Mouse (Mus musculus) midbrain, postnatal 0 days (tissue): ENCODE measurements around the gene Fbxw21. TPM values are rescaled to one million over a fixed set of nuclear protein-coding genes. Genes with fewer than 3 reads are reported as not detected.
A peak's percentile ranks its signal among the peaks of the same experiment; 100 is the strongest.
"Not testable (repeated sequence)": the region's sequence is repeated elsewhere in the genome, so short reads cannot be mapped to it uniquely, and the experiment has no call there.

Experiments used
- ATAC-seq: fragments of 200-750 bp; cut with Nextera tagmentation; 2 replicates; pipeline ENCODE4 v1.8.0; 2017; ENCODE audit warnings: moderate number of reproducible peaks, mild to moderate bottlenecking, moderate TSS enrichment, moderate library complexity; ENCODE audit not compliant: low FRiP score
- DNase-seq: peaks from one replicate; pipeline ENCODE4 v3.0.0-alpha.2; 2015; ENCODE audit warnings: low spot score
- H3K27ac ChIP-seq: fragments of 300-500 bp; sonication (generic); 2 replicates; pipeline ENCODE4 v1.5.1; 2014; ENCODE audit warnings: low read depth, mild to moderate bottlenecking, low read length, mixed read lengths
- H3K27me3 ChIP-seq: fragments of 300-500 bp; sonication (generic); 2 replicates; pipeline ENCODE4 v1.6.1; 2014; ENCODE audit warnings: low read length, control low read depth, mixed read lengths; ENCODE audit not compliant: insufficient read depth
- H3K36me3 ChIP-seq: fragments of 300-500 bp; sonication (generic); 2 replicates; pipeline ENCODE4 v1.6.1; 2014; ENCODE audit warnings: low read length, control low read depth, mixed read lengths; ENCODE audit not compliant: insufficient read depth
- H3K4me1 ChIP-seq: fragments of 300-500 bp; sonication (generic); 2 replicates; pipeline ENCODE4 v1.6.1; 2014; ENCODE audit warnings: mild to moderate bottlenecking, control low read depth, antibody characterized with exemption, low read length, mixed read lengths; ENCODE audit not compliant: insufficient read depth
- H3K4me2 ChIP-seq: fragments of 300-500 bp; sonication (generic); 2 replicates; pipeline ENCODE4 v1.6.1; 2014; ENCODE audit warnings: low read depth, mild to moderate bottlenecking, low read length, mixed read lengths; ENCODE audit not compliant: poor library complexity, severe bottlenecking
- H3K4me3 ChIP-seq: fragments of 300-500 bp; sonication (generic); 2 replicates; pipeline ENCODE4 v1.5.1; 2014; ENCODE audit warnings: low read depth, mild to moderate bottlenecking, low read length, moderate library complexity
- H3K9ac ChIP-seq: fragments of 300-500 bp; sonication (generic); replicated peaks from 2 replicates; pipeline ENCODE4 v1.6.1; 2014; ENCODE audit warnings: mild to moderate bottlenecking, low read length, moderate library complexity, mixed read lengths; ENCODE audit not compliant: poor library complexity, severe bottlenecking
- H3K9me3 ChIP-seq: fragments of 300-500 bp; sonication (generic); 2 replicates; pipeline ENCODE4 v1.6.1; 2016; ENCODE audit warnings: low read length, control low read depth
- CTCF ChIP-seq: IDR thresholded peaks from 2 replicates; pipeline ENCODE4 v1.5.1; 2016; ENCODE audit warnings: antibody characterized with exemption, mild to moderate bottlenecking
- WGBS: fragments of 180-500 bp; shearing (Covaris S2); extraction: QIAGEN DNeasy Blood & Tissue Kit; methylation state at CpG from one replicate; pipeline ENCODE4 v1.1.7; 2014; 5-methylcytosine and 5-hydroxymethylcytosine counted together
- polyA plus RNA-seq: library from polyadenylated mRNA; unstranded; fragments of >200 nt; fragmentation: Nextera tagmentation; extraction: Ambion mirVana; gene quantifications from 2 replicates; pipeline ENCODE4 v1.2.1, GENCODE M21; 2015
- total RNA-seq: library from RNA; depleted of rRNA; stranded (reverse); fragments of >200 nt; gene quantifications from 2 replicates; pipeline ENCODE4 v1.2.3, GENCODE M21; 2014; rRNA removed

The Fbxw21 gene
- not detected in 2 replicates for total RNA-seq
- polyA plus RNA-seq = not detected in 2 replicates

- DNase-seq = no peak
- TF ChIP-seq CTCF = no peak
- 68% methylated on average over 3 of the region's 3 CpGs for WGBS
- ATAC-seq = no peak
- Histone ChIP-seq H3K27me3 (no peaks in the 10 kb centered on the region), H3K27ac (no peak within 1 kb of the TSS), H3K4me3 (no peak within 1 kb of the TSS), H3K4me2 (no peak within 1 kb of the TSS), H3K9me3 (no peaks in the 10 kb centered on the region), H3K36me3 (no peaks in the 10 kb centered on the region), H3K9ac (no peak within 1 kb of the TSS), H3K4me1 (no peaks in the 10 kb centered on the region)
These were observed at the start of gene Fbxw21 for GRCm38 (mm10) chr9:109161941-109162340. Fbxw21 (minus strand) TSS chr9:109162041.

GRCm38 (mm10) chr9:109201347-109201746 is 39.5 kb upstream of the Fbxw21 start:
- H3K4me2 ChIP-seq, H3K27ac ChIP-seq, H3K9ac ChIP-seq, H3K4me1 ChIP-seq, H3K36me3 ChIP-seq, H3K27me3 ChIP-seq, H3K4me3 ChIP-seq, ATAC-seq, H3K9me3 ChIP-seq: not testable (repeated sequence)
- DNase-seq = peak; percentile 1
- 33% methylated on average over 1 of the region's 1 CpGs for WGBS

DNA sequence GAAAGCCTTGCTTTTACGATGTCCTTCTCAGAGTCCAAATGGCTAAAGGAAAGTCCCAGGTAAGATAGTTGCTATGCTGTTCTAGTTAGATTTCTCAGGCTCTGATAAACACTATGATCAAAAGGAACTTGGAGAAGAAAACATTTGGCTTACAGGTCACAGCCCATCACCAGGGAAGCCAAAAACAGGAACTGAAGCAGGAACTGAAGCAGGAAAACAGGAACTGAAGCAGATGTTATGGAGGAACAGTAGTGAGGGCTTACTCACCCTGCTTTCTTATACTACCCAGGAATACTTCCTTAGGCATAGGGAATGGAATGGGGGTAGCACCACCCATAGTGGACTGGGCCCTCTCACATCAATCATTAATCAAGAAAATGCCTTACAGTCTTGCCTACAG is 38.5 kb upstream of the Fbxw21 start:
- H3K9ac ChIP-seq = no peak overlapping the region
- no peaks in the 10 kb centered on the region for H3K36me3 ChIP-seq
- TF ChIP-seq CTCF = no peak
- ATAC-seq (no peak), DNase-seq (no peak)
- no peaks in the 10 kb centered on the region for H3K9me3 ChIP-seq
- H3K4me2 ChIP-seq = no peak overlapping the region
- no peaks in the 10 kb centered on the region for H3K4me1 ChIP-seq
- H3K4me3 ChIP-seq = no peak overlapping the region
- H3K27me3 ChIP-seq = no peaks in the 10 kb centered on the region
- H3K27ac ChIP-seq = no peak overlapping the region
- 88% methylated on average over 1 of the region's 1 CpGs for WGBS

GRCm38 (mm10) chr9:109199353-109199752 is 37.5 kb upstream of the Fbxw21 start:
- Histone ChIP-seq H3K9me3 (no peaks in the 10 kb centered on the region), H3K36me3 (no peaks in the 10 kb centered on the region), H3K27ac (no peak overlapping the region), H3K4me3 (no peak overlapping the region), H3K9ac (no peak overlapping the region), H3K4me1 (no peaks in the 10 kb centered on the region), H3K27me3 (no peaks in the 10 kb centered on the region), H3K4me2 (no peak overlapping the region)
- TF ChIP-seq CTCF = no peak
- 83% methylated on average over 1 of the region's 1 CpGs for WGBS
- DNase-seq (no peak), ATAC-seq (no peak)

DNA sequence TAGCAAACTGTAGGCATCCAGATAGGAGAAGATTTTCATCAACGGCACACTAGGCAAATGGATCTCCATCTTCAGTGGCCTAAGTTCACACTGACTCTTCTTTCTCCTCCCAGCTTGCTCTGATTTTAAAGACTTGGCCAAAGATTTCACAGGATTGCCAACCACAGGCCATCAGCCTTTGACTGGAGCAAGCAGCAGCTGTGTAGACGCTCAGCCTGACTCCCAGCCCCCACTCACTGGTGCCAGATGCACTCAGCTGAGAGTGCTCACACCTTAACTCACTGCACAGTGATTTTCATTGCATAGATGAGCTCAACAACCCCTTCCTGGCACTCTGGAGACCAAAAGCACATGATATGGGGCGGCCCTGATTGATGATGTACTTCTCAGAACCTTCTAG is 34.0 kb upstream of the Fbxw21 start, which contains the start of gene Fbxw13:
Gene Fbxw13, minus strand, starts transcription at position 101 of the 400 bp plus-strand sequence.
- not testable (repeated sequence) for H3K36me3 ChIP-seq, DNase-seq, H3K4me2 ChIP-seq, H3K4me3 ChIP-seq, H3K27me3 ChIP-seq, H3K9me3 ChIP-seq, ATAC-seq, H3K4me1 ChIP-seq, H3K9ac ChIP-seq, H3K27ac ChIP-seq
- 83% methylated on average over 3 of the region's 3 CpGs for WGBS

- Histone ChIP-seq H3K4me1 (no peaks in the 10 kb centered on the region), H3K4me3 (no peak overlapping the region), H3K9ac (no peak overlapping the region), H3K4me2 (no peak overlapping the region), H3K27ac (no peak overlapping the region), H3K27me3 (no peaks in the 10 kb centered on the region), H3K9me3 (no peaks in the 10 kb centered on the region), H3K36me3 (no peaks in the 10 kb centered on the region)
- 89% methylated on average over 1 of the region's 1 CpGs for WGBS
- no peak for DNase-seq
- no peak for TF ChIP-seq CTCF
- no peak for ATAC-seq
These were observed 15.4 kb upstream of the Fbxw21 start for GRCm38 (mm10) chr9:109177208-109177607.
